Mouse (Mus musculus): ENCODE data around the gene 1700109H08Rik. TPM values are rescaled to one million over a fixed set of nuclear protein-coding genes. Genes with fewer than 3 reads are reported as not detected.
"Not testable (repeated sequence)": the region's sequence is repeated elsewhere in the genome, so short reads cannot be mapped to it uniquely, and the experiment has no call there.

The 1700109H08Rik gene
- 18.6 and 51.6 TPM in 2 replicates for polyA plus RNA-seq (2011; ENCODE audit: insufficient read depth, insufficient read length, low replicate concordance, missing spikeins)

GRCm38 (mm10) chr5:3571266-3571665 is at the start of gene 1700109H08Rik:
TSS of gene 1700109H08Rik (plus strand) at chr5:3571566.
- 90% methylated on average over 4 of the region's 4 CpGs for WGBS
- H3K4me1 ChIP-seq (ENCODE audit: control insufficient read depth, insufficient read depth, low read length) = no peaks in the 10 kb centered on the region
- H3K4me3 ChIP-seq (replicated peaks; ENCODE audit: control insufficient read depth, low read depth, low read length) = no peak within 1 kb of the TSS
- TF ChIP-seq CTCF (IDR thresholded peaks at IDR 0.05; ENCODE audit: control insufficient read depth, insufficient read depth, low read length) (no peak), POLR2A (IDR thresholded peaks at IDR 0.05; ENCODE audit: borderline replicate concordance, control insufficient read depth, low read depth, low read length) (no peak)
- H3K27ac ChIP-seq (ENCODE audit: control insufficient read depth, insufficient read depth, low read depth, low read length, poor library complexity) = no peak within 1 kb of the TSS

- Histone ChIP-seq H3K4me3 (replicated peaks; ENCODE audit: control insufficient read depth, low read depth, low read length) (no peak overlapping the region), H3K4me1 (ENCODE audit: control insufficient read depth, insufficient read depth, low read length) (no peaks in the 10 kb centered on the region), H3K27ac (ENCODE audit: control insufficient read depth, insufficient read depth, low read depth, low read length, poor library complexity) (no peak overlapping the region)
- WGBS = 90% methylated on average over 12 of the region's 12 CpGs
- TF ChIP-seq CTCF (IDR thresholded peaks at IDR 0.05; ENCODE audit: control insufficient read depth, insufficient read depth, low read length) (no peak), POLR2A (IDR thresholded peaks at IDR 0.05; ENCODE audit: borderline replicate concordance, control insufficient read depth, low read depth, low read length) (no peak)
Measured at GRCm38 (mm10) chr5:3521741-3522140, 49.6 kb upstream of the 1700109H08Rik start.

- H3K4me3 ChIP-seq (replicated peaks; ENCODE audit: control insufficient read depth, low read depth, low read length) = no peak overlapping the region
- TF ChIP-seq POLR2A (IDR thresholded peaks at IDR 0.05; ENCODE audit: borderline replicate concordance, control insufficient read depth, low read depth, low read length) (no peak), CTCF (IDR thresholded peaks at IDR 0.05; ENCODE audit: control insufficient read depth, insufficient read depth, low read length) (no peak)
- 87% methylated on average over 10 of the region's 10 CpGs for WGBS
- no peaks in the 10 kb centered on the region for H3K4me1 ChIP-seq (ENCODE audit: control insufficient read depth, insufficient read depth, low read length)
- no peak overlapping the region for H3K27ac ChIP-seq (ENCODE audit: control insufficient read depth, insufficient read depth, low read depth, low read length, poor library complexity)
Measured at GRCm38 (mm10) chr5:3522826-3523225, 48.5 kb upstream of the 1700109H08Rik start.

- H3K4me3 ChIP-seq (replicated peaks; ENCODE audit: control insufficient read depth, low read depth, low read length) = no peak overlapping the region
- H3K27ac ChIP-seq (ENCODE audit: control insufficient read depth, insufficient read depth, low read depth, low read length, poor library complexity) = no peak overlapping the region
- WGBS = 69% methylated on average over 5 of the region's 5 CpGs
- no peaks in the 10 kb centered on the region for H3K4me1 ChIP-seq (ENCODE audit: control insufficient read depth, insufficient read depth, low read length)
- TF ChIP-seq CTCF (IDR thresholded peaks at IDR 0.05; ENCODE audit: control insufficient read depth, insufficient read depth, low read length) = no peak
- TF ChIP-seq POLR2A (IDR thresholded peaks at IDR 0.05; ENCODE audit: borderline replicate concordance, control insufficient read depth, low read depth, low read length) = no peak
Measured at GRCm38 (mm10) chr5:3527041-3527691, 44.2 kb upstream of the 1700109H08Rik start.

- TF ChIP-seq CTCF (IDR thresholded peaks at IDR 0.05; ENCODE audit: control insufficient read depth, insufficient read depth, low read length) = no peak
- no peak for TF ChIP-seq POLR2A (IDR thresholded peaks at IDR 0.05; ENCODE audit: borderline replicate concordance, control insufficient read depth, low read depth, low read length)
- Histone ChIP-seq H3K27ac (ENCODE audit: control insufficient read depth, insufficient read depth, low read depth, low read length, poor library complexity) (no peak overlapping the region), H3K4me1 (ENCODE audit: control insufficient read depth, insufficient read depth, low read length) (no peaks in the 10 kb centered on the region), H3K4me3 (replicated peaks; ENCODE audit: control insufficient read depth, low read depth, low read length) (no peak overlapping the region)
- WGBS = 82% methylated on average over 10 of the region's 10 CpGs
Measured at GRCm38 (mm10) chr5:3529585-3530189, 41.7 kb upstream of the 1700109H08Rik start.

- not testable (repeated sequence) for H3K4me3 ChIP-seq (replicated peaks; ENCODE audit: control insufficient read depth, low read depth, low read length); H3K4me1 ChIP-seq (ENCODE audit: control insufficient read depth, insufficient read depth, low read length); H3K27ac ChIP-seq (ENCODE audit: control insufficient read depth, insufficient read depth, low read depth, low read length, poor library complexity)
Measured at GRCm38 (mm10) chr5:3532048-3532447, 39.3 kb upstream of the 1700109H08Rik start.

GRCm38 (mm10) chr5:3536592-3537212 is 34.7 kb upstream of the 1700109H08Rik start:
- Histone ChIP-seq H3K4me3 (replicated peaks; ENCODE audit: control insufficient read depth, low read depth, low read length) (no peak overlapping the region), H3K4me1 (ENCODE audit: control insufficient read depth, insufficient read depth, low read length) (no peaks in the 10 kb centered on the region), H3K27ac (ENCODE audit: control insufficient read depth, insufficient read depth, low read depth, low read length, poor library complexity) (no peak overlapping the region)
- TF ChIP-seq POLR2A (IDR thresholded peaks at IDR 0.05; ENCODE audit: borderline replicate concordance, control insufficient read depth, low read depth, low read length) (no peak), CTCF (IDR thresholded peaks at IDR 0.05; ENCODE audit: control insufficient read depth, insufficient read depth, low read length) (no peak)
- WGBS = 81% methylated on average over 3 of the region's 3 CpGs

GRCm38 (mm10) chr5:3538505-3539472 is 32.6 kb upstream of the 1700109H08Rik start:
- H3K27ac ChIP-seq (ENCODE audit: control insufficient read depth, insufficient read depth, low read depth, low read length, poor library complexity) = no peak overlapping the region
- peaks cover 1% of the 10 kb centered on the region for H3K4me1 ChIP-seq (ENCODE audit: control insufficient read depth, insufficient read depth, low read length)
- TF ChIP-seq CTCF (IDR thresholded peaks at IDR 0.05; ENCODE audit: control insufficient read depth, insufficient read depth, low read length) (no peak), POLR2A (IDR thresholded peaks at IDR 0.05; ENCODE audit: borderline replicate concordance, control insufficient read depth, low read depth, low read length) (no peak)
- H3K4me3 ChIP-seq (replicated peaks; ENCODE audit: control insufficient read depth, low read depth, low read length) = no peak overlapping the region
- WGBS = 62% methylated on average over 11 of the region's 11 CpGs

All from bone marrow, adult 2 months (tissue).